Mouse (Mus musculus) MEL (cell line): ENCODE data around the gene Cdkl2.

Experiments used
- EP300 ChIP-seq, 2 experiments: IDR thresholded peaks; 2 replicates each; pipeline ENCODE4 v1.6.1; 2011; ENCODE audit warnings: improper control_type of control experiment in 2 of 2, low read length in 2 of 2, low read depth in 1 of 2, mild to moderate bottlenecking in 1 of 2
- GATA1 ChIP-seq: IDR thresholded peaks from 2 replicates; pipeline ENCODE4 v1.6.1; 2011; ENCODE audit warnings: low read depth, low read length, improper control_type of control experiment
- ZKSCAN1 ChIP-seq: IDR thresholded peaks from 2 replicates; pipeline ENCODE4 v1.6.1; 2012; ENCODE audit warnings: low read depth, mild to moderate bottlenecking, inconsistent platforms, low read length, improper control_type of control experiment, moderate library complexity
- ZNF384 ChIP-seq: IDR thresholded peaks from 2 replicates; pipeline ENCODE4 v1.6.1; 2012; ENCODE audit warnings: low read depth, mild to moderate bottlenecking, inconsistent platforms, low read length, improper control_type of control experiment

GRCm38 (mm10) chr5:92074061-92074460 lies 30.4 kb upstream of the Cdkl2 start:
- no peak for TF ChIP-seq ZNF384
- TF ChIP-seq GATA1: no peak
- no peak for TF ChIP-seq ZKSCAN1
- TF ChIP-seq EP300 (IDR thresholded peaks at IDR 0.05; ENCODE audit: low read depth in 1 of 2, low read length in 2 of 2): no peak
